Mouse (Mus musculus): ENCODE data around the gene Stra8. TPM values are rescaled to one million over a fixed set of nuclear protein-coding genes. Genes with fewer than 3 reads are reported as not detected.

Gene Stra8
- polyA plus RNA-seq, 1 experiment from 2014 or later, result not detected

Other genes with a start within 250 kb of the Stra8 start
- gene Agbl3, start 139.7 kb upstream of the Stra8 start, polyA plus RNA-seq (2014; fragmentation: Nextera tagmentation; extraction: Ambion mirVana), result 4.4 and 4.5 TPM in 2 replicates
- gene Tmem140, start 57.0 kb upstream of the Stra8 start, polyA plus RNA-seq (2014; fragmentation: Nextera tagmentation; extraction: Ambion mirVana), result 2.7 and 3.2 TPM in 2 replicates
- gene Cyren, start 42.1 kb upstream of the Stra8 start, polyA plus RNA-seq (2014; fragmentation: Nextera tagmentation; extraction: Ambion mirVana), result 20.1 and 20.5 TPM in 2 replicates
- 15.5 and 19.3 TPM in 2 replicates for gene Wdr91, start 9.3 kb upstream of the Stra8 start, polyA plus RNA-seq (2014; fragmentation: Nextera tagmentation; extraction: Ambion mirVana)
- 0.71 and 0.86 TPM in 2 replicates for gene Slc23a4, start 68.2 kb downstream of the Stra8 start, polyA plus RNA-seq (2014; fragmentation: Nextera tagmentation; extraction: Ambion mirVana)
- gene Cnot4, start 213.6 kb downstream of the Stra8 start, polyA plus RNA-seq (2014; fragmentation: Nextera tagmentation; extraction: Ambion mirVana), result 25.0 and 26.3 TPM in 2 replicates